Mouse (Mus musculus): ENCODE data around the gene Muc1.
A peak's percentile ranks its signal among the peaks of the same experiment; 100 is the strongest.

The Muc1 gene

GRCm38 (mm10) chr3:89236516-89236915 lies 7.7 kb downstream of the Muc1 start:
- DNase-seq (ENCODE audit: low spot score) = no peak

GRCm38 (mm10) chr3:89237682-89238081 lies 8.8 kb downstream of the Muc1 start:
- no peak for DNase-seq (ENCODE audit: low spot score)

- DNase-seq (ENCODE audit: low spot score) = no peak
Measured at GRCm38 (mm10) chr3:89238494-89238893, 9.6 kb downstream of the Muc1 start.

- DNase-seq (ENCODE audit: low spot score) = peak; percentile 40
Measured at GRCm38 (mm10) chr3:89242331-89242895, 13.6 kb downstream of the Muc1 start.

- DNase-seq (ENCODE audit: low spot score) = peak; percentile 51
Measured at GRCm38 (mm10) chr3:89243609-89244008, 14.8 kb downstream of the Muc1 start.

- DNase-seq (ENCODE audit: low spot score) = no peak
Measured at GRCm38 (mm10) chr3:89244158-89244981, 15.5 kb downstream of the Muc1 start.

GRCm38 (mm10) chr3:89244982-89245687 lies 16.3 kb downstream of the Muc1 start:
- no peak for DNase-seq (ENCODE audit: low spot score)

GRCm38 (mm10) chr3:89245688-89246171 lies 16.9 kb downstream of the Muc1 start, which contains the start of gene Krtcap2:
Krtcap2 (plus strand) TSS chr3:89245966.
- DNase-seq (ENCODE audit: low spot score) = no peak

- DNase-seq (ENCODE audit: low spot score) = peak; percentile 73
Measured at GRCm38 (mm10) chr3:89246261-89247100, 17.6 kb downstream of the Muc1 start, which contains the start of gene Trim46. Trim46 (minus strand) TSS chr3:89246309.

- no peak for DNase-seq (ENCODE audit: low spot score)
Measured at GRCm38 (mm10) chr3:89247466-89247865, 18.6 kb downstream of the Muc1 start.

- DNase-seq (ENCODE audit: low spot score) = no peak
Measured at GRCm38 (mm10) chr3:89250435-89251040, 21.7 kb downstream of the Muc1 start.

- peak; percentile 41 for DNase-seq (ENCODE audit: low spot score)
Measured at GRCm38 (mm10) chr3:89251365-89251895, 22.6 kb downstream of the Muc1 start.

GRCm38 (mm10) chr3:89254994-89255393 lies 26.1 kb downstream of the Muc1 start:
- DNase-seq (ENCODE audit: low spot score) = no peak

GRCm38 (mm10) chr3:89256177-89256576 lies 27.3 kb downstream of the Muc1 start:
- DNase-seq (ENCODE audit: low spot score) = no peak

- DNase-seq (ENCODE audit: low spot score) = no peak
Measured at GRCm38 (mm10) chr3:89259076-89259475, 30.2 kb downstream of the Muc1 start, which contains the start of gene Dpm3. Dpm3 (plus strand) TSS chr3:89259358.

GRCm38 (mm10) chr3:89260211-89260610 lies 31.4 kb downstream of the Muc1 start:
- no peak for DNase-seq (ENCODE audit: low spot score)

GRCm38 (mm10) chr3:89262417-89262816 lies 33.6 kb downstream of the Muc1 start:
- DNase-seq (ENCODE audit: low spot score) = no peak

- peak; percentile 46 for DNase-seq (ENCODE audit: low spot score)
Measured at GRCm38 (mm10) chr3:89266439-89266893, 37.6 kb downstream of the Muc1 start.

- DNase-seq (ENCODE audit: low spot score) = no peak
Measured at GRCm38 (mm10) chr3:89268916-89269315, 40.1 kb downstream of the Muc1 start.

- peak; percentile 51 for DNase-seq (ENCODE audit: low spot score)
Measured at GRCm38 (mm10) chr3:89270051-89270755, 41.3 kb downstream of the Muc1 start, which contains the start of gene Slc50a1. Slc50a1 (minus strand) TSS chr3:89270570.
